Mouse (Mus musculus) embryonic fibroblast, embryonic 13.5 days (primary cell): Measurements from ENCODE around the gene Neurog3.

Experiments used
- CTCF ChIP-seq: IDR thresholded peaks from 2 replicates; pipeline ENCODE4 v1.5.1; 2011; ENCODE audit warnings: mild to moderate bottlenecking, control low read depth, low read length, moderate library complexity, borderline replicate concordance; ENCODE audit not compliant: insufficient read depth
- POLR2A ChIP-seq: IDR thresholded peaks from 2 replicates; pipeline ENCODE4 v1.6.1; 2011; ENCODE audit warnings: low read depth, mild to moderate bottlenecking, control low read depth, low read length, moderate library complexity

DNA sequence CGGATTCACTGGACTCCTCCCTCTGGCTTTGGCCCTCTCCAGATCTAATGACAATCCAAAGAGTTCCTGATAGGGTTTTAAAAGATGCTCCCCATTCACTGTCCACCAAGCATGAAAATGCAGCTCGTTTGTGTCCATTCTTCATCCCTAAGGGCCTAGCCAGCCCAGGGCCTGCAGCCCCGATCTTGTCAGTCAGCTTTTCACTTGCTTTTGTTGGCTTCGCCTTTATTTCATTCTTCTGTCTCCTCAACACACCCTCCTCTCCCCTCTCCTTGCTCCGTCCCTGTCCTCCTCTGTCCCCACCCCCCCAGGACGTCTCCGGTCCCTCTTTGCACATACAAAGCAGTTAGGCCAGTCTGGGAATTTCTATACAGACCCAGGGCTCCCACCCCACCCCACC, 17.0 kb downstream of the Neurog3 start:
- TF ChIP-seq POLR2A: no peak
- no peak for TF ChIP-seq CTCF
